Mouse (Mus musculus) mature B cell (primary cell): ENCODE data around the gene Kif5a.
"Not testable (repeated sequence)": the region's sequence is repeated elsewhere in the genome, so short reads cannot be mapped to it uniquely, and the experiment has no call there.

ENCODE experiments used
- in situ Hi-C: fragments of 300-500 bp; cut with MboI; formaldehyde crosslinking; loops from 2 replicates; pipeline ENCODE4 v1.14.3; 2019

Gene Kif5a

GRCm38 (mm10) chr10:127193011-127193410, 70.1 kb downstream of the Kif5a start:
- in situ Hi-C loops, result no loop called here

GRCm38 (mm10) chr10:127192057-127192328, 71.2 kb downstream of the Kif5a start:
- in situ Hi-C loops, result not testable (repeated sequence)

DNA sequence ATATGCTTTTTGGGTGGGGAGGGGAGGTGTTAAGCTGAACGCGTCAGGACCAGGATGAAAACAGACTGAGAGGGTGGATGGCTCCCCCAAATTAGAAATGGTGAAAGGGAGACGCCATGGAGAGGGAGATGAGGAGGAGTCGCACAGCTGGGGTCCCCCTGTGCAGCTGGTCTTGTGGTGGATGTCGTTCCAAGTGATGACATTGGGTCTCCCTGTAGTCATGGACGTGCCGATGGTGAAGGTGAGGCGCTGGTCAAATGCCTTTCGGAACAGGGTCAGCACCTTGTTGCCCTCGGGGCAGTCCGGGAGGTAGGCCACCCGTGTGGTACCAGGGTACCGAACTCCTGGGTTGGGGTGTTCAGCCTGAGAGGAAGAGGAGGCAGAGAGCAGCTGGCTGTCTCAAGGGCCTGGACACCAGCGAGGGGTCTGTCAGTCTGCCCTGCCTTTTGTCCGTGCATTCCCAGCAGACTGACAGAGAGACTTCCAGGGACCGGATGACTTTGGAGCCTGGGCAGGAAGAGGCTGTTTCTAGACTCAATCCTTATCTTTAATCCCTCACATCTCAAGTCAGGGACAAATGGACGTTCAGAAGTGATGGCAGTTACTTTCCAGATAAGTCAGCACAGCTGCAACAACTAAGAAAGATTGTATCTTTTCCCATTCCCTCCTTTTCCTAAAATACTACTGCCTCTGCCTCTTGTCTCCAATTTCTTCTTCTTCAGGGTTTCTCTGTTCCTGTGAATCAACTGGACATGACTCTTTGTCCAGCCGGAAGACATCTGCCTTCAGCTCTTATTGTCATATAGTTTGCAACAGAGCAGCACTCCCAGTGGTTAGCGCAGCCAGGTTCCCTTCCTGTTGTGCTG, 71.7 kb downstream of the Kif5a start:
- in situ Hi-C loops, result no loop called here

- in situ Hi-C loops, result no loop called here
Measured at GRCm38 (mm10) chr10:127190398-127191190, 72.6 kb downstream of the Kif5a start.

DNA sequence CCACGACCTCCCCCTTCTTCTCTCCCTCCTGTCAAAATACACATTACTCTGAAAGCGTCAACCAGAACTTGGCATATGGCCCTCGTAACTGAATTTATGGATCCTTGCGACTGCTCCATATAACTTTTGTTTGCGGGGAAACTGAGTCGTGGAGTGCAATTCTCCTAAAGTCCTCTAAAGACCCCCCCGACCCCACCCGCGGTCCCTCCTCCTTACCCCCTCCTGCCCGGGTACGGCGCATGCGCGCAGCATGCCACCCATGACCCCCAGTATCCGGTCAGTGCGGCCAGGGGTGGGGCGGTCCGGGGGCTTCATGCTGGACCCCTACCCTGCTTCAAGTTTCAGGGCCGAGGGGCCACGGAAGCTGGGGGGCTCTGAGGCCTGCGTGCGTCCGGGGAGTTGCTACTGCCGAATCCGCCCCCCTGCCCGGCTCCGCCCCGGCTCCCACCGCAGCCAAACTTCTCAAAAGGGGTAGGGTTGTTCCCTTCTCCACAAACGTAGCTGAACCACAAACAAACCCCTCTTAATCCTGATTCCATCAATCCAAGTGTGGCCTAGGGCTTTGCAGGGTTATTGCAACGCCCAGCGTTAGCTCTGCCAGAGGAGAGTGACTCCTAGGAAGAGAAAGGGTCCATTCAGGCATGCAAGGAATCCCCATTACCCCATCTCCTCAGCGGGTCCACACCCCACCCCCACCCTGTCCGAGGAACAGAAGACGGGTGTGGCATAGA, 73.3 kb downstream of the Kif5a start, which contains the start of gene Arhgef25:
Arhgef25 (minus strand) TSS at position 433 of the 731 bp plus-strand sequence.
- in situ Hi-C loops, result no loop called here

- in situ Hi-C loops, result no loop called here
Measured at GRCm38 (mm10) chr10:127189116-127189650, 74.0 kb downstream of the Kif5a start.

- in situ Hi-C loops, result no loop called here
Measured at GRCm38 (mm10) chr10:127188465-127189115, 74.6 kb downstream of the Kif5a start.

DNA sequence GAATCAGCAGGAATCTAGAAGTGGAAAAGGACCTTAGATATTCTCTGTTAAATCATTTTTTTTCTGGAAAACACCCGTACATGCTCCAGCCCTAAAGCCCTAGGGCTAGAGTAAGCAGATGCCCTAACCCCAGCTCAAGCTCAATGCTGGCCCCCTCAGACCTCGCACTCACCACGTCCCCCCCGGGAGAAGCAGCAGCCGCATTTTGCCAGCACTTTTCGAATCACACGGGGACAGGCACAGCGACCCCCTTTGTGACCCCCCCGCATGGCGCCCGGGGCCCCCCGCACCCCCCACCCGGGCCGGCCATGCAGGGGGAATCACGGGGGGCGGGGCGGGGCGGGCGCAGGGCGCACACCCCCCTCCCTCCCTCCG, 75.1 kb downstream of the Kif5a start:
- in situ Hi-C loops, result no loop called here

GRCm38 (mm10) chr10:127187371-127188078, 75.6 kb downstream of the Kif5a start:
- in situ Hi-C loops, result no loop called here

DNA sequence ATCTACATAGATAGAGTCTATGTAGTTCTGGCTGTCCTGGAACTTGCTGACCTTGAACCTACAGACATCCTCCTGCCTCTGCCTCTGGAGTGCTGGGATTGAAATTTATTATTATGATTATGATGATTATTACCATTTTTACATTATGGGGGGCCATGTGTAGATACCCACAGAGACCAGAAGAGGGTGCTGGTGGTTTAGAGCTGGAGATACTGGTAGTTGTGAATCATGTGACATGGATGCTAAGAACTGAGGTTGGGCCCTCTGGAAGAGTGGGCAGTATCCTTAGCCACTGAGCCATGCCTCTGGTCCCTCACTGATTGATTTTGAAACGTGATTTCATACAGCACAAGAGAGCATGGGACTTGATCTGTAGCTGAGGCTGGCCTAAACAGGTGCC, 76.7 kb downstream of the Kif5a start:
- in situ Hi-C loops, result no loop called here

- in situ Hi-C loops, result no loop called here
Measured at GRCm38 (mm10) chr10:127185506-127185905, 77.6 kb downstream of the Kif5a start.

DNA sequence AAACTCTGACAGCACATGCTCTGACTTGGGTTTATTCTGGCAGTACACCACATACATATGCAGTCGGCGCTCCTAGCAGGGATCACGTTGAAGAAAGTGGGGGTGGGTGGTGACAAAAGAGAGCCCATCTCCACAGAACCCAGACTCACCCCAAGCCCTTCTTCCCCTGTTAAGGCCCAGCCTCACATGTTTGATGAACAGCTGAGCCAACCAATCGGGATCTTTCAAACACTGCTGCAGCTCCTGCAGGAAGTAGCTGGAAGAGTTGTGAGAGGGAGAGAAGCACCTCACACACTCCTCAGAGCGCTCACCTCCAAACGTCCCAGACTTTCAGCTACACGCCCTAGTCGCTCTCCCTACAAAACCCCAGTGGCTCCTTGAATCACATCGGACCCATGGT, 78.0 kb downstream of the Kif5a start:
- in situ Hi-C loops, result no loop called here

GRCm38 (mm10) chr10:127183759-127184158, 79.4 kb downstream of the Kif5a start:
- in situ Hi-C loops, result no loop called here

- in situ Hi-C loops, result no loop called here
Measured at GRCm38 (mm10) chr10:127182624-127183023, 80.5 kb downstream of the Kif5a start.

GRCm38 (mm10) chr10:127181566-127181965, 81.6 kb downstream of the Kif5a start:
- in situ Hi-C loops, result no loop called here

DNA sequence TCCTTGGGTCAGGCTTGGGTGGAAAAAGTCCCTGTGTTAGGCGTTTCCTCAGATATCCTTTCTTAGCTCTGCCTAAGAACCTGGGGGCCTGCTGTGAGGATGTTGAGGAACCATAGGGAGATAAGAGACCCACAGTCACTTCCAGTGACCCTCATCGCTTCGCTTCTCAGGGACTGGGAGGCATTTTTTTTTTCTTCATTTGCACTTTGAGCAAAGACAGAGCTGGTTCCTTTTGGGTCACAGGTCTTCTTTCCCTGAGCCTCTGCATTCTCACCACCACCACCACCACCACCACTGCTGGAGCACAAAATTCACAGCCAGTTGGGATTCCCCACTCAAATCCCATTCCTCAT, 82.5 kb downstream of the Kif5a start:
- in situ Hi-C loops, result no loop called here

GRCm38 (mm10) chr10:127179871-127180694, 83.1 kb downstream of the Kif5a start, which contains the start of gene Slc26a10:
Slc26a10 (minus strand) TSS chr10:127180645.
- in situ Hi-C loops, result loop anchor here (10.0 kb wide), 1 partner anchor 45 kb away; no protein-coding TSS in a partner anchor

GRCm38 (mm10) chr10:127178286-127179027, 84.7 kb downstream of the Kif5a start:
- in situ Hi-C loops, result loop anchor here (10.0 kb wide), 1 partner anchor 46 kb away; no protein-coding TSS in a partner anchor

DNA sequence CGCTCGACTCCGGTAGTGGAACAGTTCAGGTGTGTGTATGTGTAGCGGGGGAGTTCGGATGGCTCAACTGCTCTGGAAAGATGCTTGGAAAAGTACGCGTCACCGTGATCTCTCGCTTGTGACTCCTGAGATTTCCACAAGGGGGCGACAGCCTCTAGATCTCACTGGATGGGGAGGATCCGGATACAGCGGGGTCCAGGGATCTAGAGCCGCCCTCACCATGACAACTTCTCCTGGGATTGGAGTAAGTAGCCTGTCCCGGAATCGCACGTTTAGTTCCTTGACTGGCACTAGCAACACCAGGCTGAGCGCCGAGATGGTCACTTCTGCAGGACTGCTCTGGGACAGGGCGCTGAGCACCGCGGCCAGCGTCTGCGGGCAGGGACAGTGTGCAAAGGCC, 85.4 kb downstream of the Kif5a start:
- in situ Hi-C loops, result loop anchor here (10.0 kb wide), 1 partner anchor 47 kb away; no protein-coding TSS in a partner anchor
